Mouse (Mus musculus): ENCODE measurements around the gene Rpl3l. TPM values are rescaled to one million over a fixed set of nuclear protein-coding genes. Genes with fewer than 3 reads are reported as not detected.
A peak's percentile ranks its signal among the peaks of the same experiment; 100 is the strongest.
"Not testable (repeated sequence)": the region's sequence is repeated elsewhere in the genome, so short reads cannot be mapped to it uniquely, and the experiment has no call there.

Gene Rpl3l
- polyA plus RNA-seq, 1 experiment from 2014 or later, result not detected

DNA sequence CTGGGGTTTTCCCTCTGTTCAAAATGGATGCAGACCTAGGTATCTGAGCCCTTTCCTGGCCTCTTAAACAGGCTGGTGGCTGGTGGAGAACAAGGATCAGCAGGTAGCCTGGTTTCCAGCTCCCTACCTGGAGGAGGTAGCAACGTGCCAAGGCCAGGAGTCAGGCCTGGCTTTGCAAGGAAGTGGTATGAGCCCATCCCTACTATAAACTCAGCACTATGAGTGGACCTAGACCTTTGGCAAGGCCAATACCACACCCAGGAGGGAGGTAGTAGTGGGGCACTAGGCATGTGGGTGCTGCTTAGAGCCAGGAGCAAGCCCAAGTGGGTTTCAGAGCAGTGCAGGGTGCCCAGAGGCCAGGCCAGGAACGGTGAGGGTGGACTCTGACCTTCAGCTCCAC lies 28.1 kb upstream of the Rpl3l start:
- DNase-seq, result no peak
- H3K4me1 ChIP-seq (replicated peaks), result peaks cover 36% of the 10 kb centered on the region
- WGBS (ENCODE audit: insufficient replicate concordance), result 77% methylated on average over 2 of the region's 2 CpGs
- no peak overlapping the region for H3K4me3 ChIP-seq (replicated peaks)
- H3K27me3 ChIP-seq, result no peaks in the 10 kb centered on the region
- no peaks in the 10 kb centered on the region for H3K9me3 ChIP-seq (replicated peaks)
- no peak for ATAC-seq (ENCODE audit: low read depth)
- no peak overlapping the region; the same call in 1 of the 2 replicates for H3K27ac ChIP-seq
- no peak overlapping the region for H3K9ac ChIP-seq
- H3K36me3 ChIP-seq, result peaks cover 47% of the 10 kb centered on the region
- no peak overlapping the region for H3K4me2 ChIP-seq

GRCm38 (mm10) chr17:24701251-24701650 lies 26.4 kb upstream of the Rpl3l start:
- no peaks in the 10 kb centered on the region for H3K9me3 ChIP-seq (replicated peaks)
- H3K4me1 ChIP-seq (replicated peaks), result peaks cover 32% of the 10 kb centered on the region
- no peak overlapping the region for H3K9ac ChIP-seq
- peaks cover 57% of the 10 kb centered on the region for H3K36me3 ChIP-seq
- H3K27me3 ChIP-seq, result no peaks in the 10 kb centered on the region
- H3K27ac ChIP-seq, result no peak overlapping the region
- no peak overlapping the region for H3K4me3 ChIP-seq (replicated peaks)
- WGBS (ENCODE audit: insufficient replicate concordance), result 88% methylated on average over 9 of the region's 9 CpGs
- H3K4me2 ChIP-seq, result no peak overlapping the region
- ATAC-seq (ENCODE audit: low read depth) (no peak), DNase-seq (no peak)

- peak overlapping the region; percentile 79 for H3K4me3 ChIP-seq (replicated peaks)
- no peaks in the 10 kb centered on the region for H3K27me3 ChIP-seq
- no peaks in the 10 kb centered on the region for H3K9me3 ChIP-seq (replicated peaks)
- H3K4me1 ChIP-seq (replicated peaks), result peaks cover 32% of the 10 kb centered on the region
- H3K9ac ChIP-seq, result 0 out of 2 replicates have a peak overlapping the region, but pooled peaks have one; percentile 81
- ATAC-seq (ENCODE audit: low read depth), result no peak
- 82% methylated on average over 3 of the region's 3 CpGs for WGBS (ENCODE audit: insufficient replicate concordance)
- no peak for DNase-seq
- H3K36me3 ChIP-seq, result peaks cover 42% of the 10 kb centered on the region
- H3K27ac ChIP-seq, result no peak overlapping the region
- H3K4me2 ChIP-seq, result peak overlapping the region; percentile 88
These were observed 21.8 kb upstream of the Rpl3l start for GRCm38 (mm10) chr17:24705821-24706220.

- H3K9ac ChIP-seq, result peak within 1 kb of the TSS; percentile 81
- H3K4me1 ChIP-seq (replicated peaks), result peaks cover 32% of the 10 kb centered on the region
- H3K27ac ChIP-seq, result peak within 1 kb of the TSS; percentile 89
- no peaks in the 10 kb centered on the region for H3K9me3 ChIP-seq (replicated peaks)
- H3K4me2 ChIP-seq, result peak within 1 kb of the TSS; percentile 88
- H3K36me3 ChIP-seq, result peaks cover 28% of the 10 kb centered on the region
- H3K4me3 ChIP-seq (replicated peaks), result peak within 1 kb of the TSS; percentile 79
- 1% methylated on average over 32 of the region's 32 CpGs for WGBS (ENCODE audit: insufficient replicate concordance)
- ATAC-seq (ENCODE audit: low read depth) (peak; percentile 83), DNase-seq (peak; percentile 88)
- no peaks in the 10 kb centered on the region for H3K27me3 ChIP-seq
These were observed 20.4 kb upstream of the Rpl3l start, which contains the start of gene Tbl3 for GRCm38 (mm10) chr17:24706982-24707800. Gene Tbl3, minus strand, starts transcription at chr17:24707660.

GRCm38 (mm10) chr17:24707801-24708425 lies 19.7 kb upstream of the Rpl3l start:
- Histone ChIP-seq H3K27me3 (no peaks in the 10 kb centered on the region), H3K4me2 (peak overlapping the region; percentile 88), H3K9ac (peak overlapping the region; percentile 81), H3K4me1 (replicated peaks) (peaks cover 32% of the 10 kb centered on the region), H3K4me3 (replicated peaks) (peak overlapping the region; percentile 79), H3K9me3 (replicated peaks) (no peaks in the 10 kb centered on the region), H3K27ac (peak overlapping the region; percentile 89), H3K36me3 (peaks cover 21% of the 10 kb centered on the region)
- 2% methylated on average over 24 of the region's 24 CpGs for WGBS (ENCODE audit: insufficient replicate concordance)
- DNase-seq (no peak), ATAC-seq (ENCODE audit: low read depth) (peak; percentile 52)

GRCm38 (mm10) chr17:24708646-24709045 lies 19.0 kb upstream of the Rpl3l start:
- Histone ChIP-seq H3K4me3 (replicated peaks) (peak overlapping the region; percentile 79), H3K9ac (peak overlapping the region; percentile 81; the same call in 1 of the 2 replicates), H3K4me1 (replicated peaks) (peaks cover 32% of the 10 kb centered on the region), H3K36me3 (peaks cover 18% of the 10 kb centered on the region), H3K27ac (peak overlapping the region; percentile 89; the same call in 1 of the 2 replicates), H3K9me3 (replicated peaks) (no peaks in the 10 kb centered on the region), H3K4me2 (peak overlapping the region; percentile 88), H3K27me3 (no peaks in the 10 kb centered on the region)
- no peak for DNase-seq
- no peak for ATAC-seq (ENCODE audit: low read depth)
- WGBS (ENCODE audit: insufficient replicate concordance), result 15% methylated on average over 2 of the region's 2 CpGs

GRCm38 (mm10) chr17:24715556-24715955 lies 12.1 kb upstream of the Rpl3l start:
- Histone ChIP-seq H3K36me3 (peaks cover 37% of the 10 kb centered on the region), H3K4me3 (replicated peaks) (no peak overlapping the region), H3K27me3 (no peaks in the 10 kb centered on the region), H3K4me1 (replicated peaks) (peaks cover 19% of the 10 kb centered on the region), H3K9me3 (replicated peaks) (no peaks in the 10 kb centered on the region), H3K4me2 (no peak overlapping the region), H3K9ac (no peak overlapping the region), H3K27ac (no peak overlapping the region)
- no peak for ATAC-seq (ENCODE audit: low read depth)
- DNase-seq, result no peak
- 78% methylated on average over 6 of the region's 6 CpGs for WGBS (ENCODE audit: insufficient replicate concordance)

DNA sequence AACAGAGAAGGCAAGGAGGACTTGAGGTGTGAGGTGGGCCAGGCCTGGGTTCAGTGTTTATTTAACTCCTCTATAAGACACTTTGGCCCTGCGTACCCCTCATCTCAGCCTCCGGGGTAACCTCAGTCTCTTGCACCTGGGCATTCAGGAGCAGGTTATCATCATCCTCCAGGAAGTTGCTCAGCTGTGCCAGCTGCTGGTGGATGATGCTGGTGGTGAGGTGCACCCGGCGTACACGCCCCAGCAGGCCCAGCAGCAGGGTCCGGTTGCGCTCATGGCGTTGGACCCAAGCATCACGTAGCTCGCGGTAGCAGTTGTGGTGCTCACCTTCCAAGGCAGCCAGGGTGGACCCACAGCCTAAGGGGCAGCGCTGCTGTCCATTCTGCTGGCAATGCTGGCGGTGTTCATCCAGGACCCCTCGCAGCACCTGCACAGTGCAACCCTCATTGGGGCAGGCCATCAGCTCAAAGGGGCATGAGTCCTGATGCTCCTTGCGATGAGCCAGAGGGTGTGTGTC lies 11.4 kb upstream of the Rpl3l start:
- H3K4me3 ChIP-seq (replicated peaks), result no peak overlapping the region
- no peaks in the 10 kb centered on the region for H3K27me3 ChIP-seq
- H3K9me3 ChIP-seq (replicated peaks), result no peaks in the 10 kb centered on the region
- H3K4me2 ChIP-seq, result no peak overlapping the region
- peaks cover 24% of the 10 kb centered on the region for H3K4me1 ChIP-seq (replicated peaks)
- 88% methylated on average over 15 of the region's 15 CpGs for WGBS (ENCODE audit: insufficient replicate concordance)
- no peak for ATAC-seq (ENCODE audit: low read depth)
- no peak overlapping the region for H3K27ac ChIP-seq
- H3K36me3 ChIP-seq, result peaks cover 42% of the 10 kb centered on the region
- no peak overlapping the region for H3K9ac ChIP-seq
- DNase-seq, result no peak

GRCm38 (mm10) chr17:24717943-24718342 lies 9.7 kb upstream of the Rpl3l start, which contains the start of the genes Rnf151 and Rps2:
Gene Rnf151, minus strand, starts transcription at chr17:24718063.
Gene Rps2, plus strand, starts transcription at chr17:24718116.
- H3K27ac ChIP-seq, result peak within 1 kb of the TSS; percentile 83
- 74% methylated on average over 4 of the region's 4 CpGs for WGBS (ENCODE audit: insufficient replicate concordance)

GRCm38 (mm10) chr17:24718938-24719337 lies 8.7 kb upstream of the Rpl3l start:
- WGBS (ENCODE audit: insufficient replicate concordance), result 34% methylated on average over 5 of the region's 5 CpGs
- Histone ChIP-seq H3K4me2 (peak overlapping the region; percentile 87), H3K27ac (peak overlapping the region; percentile 83; the same call in 1 of the 2 replicates), H3K9ac (peak overlapping the region; percentile 87), H3K4me1 (replicated peaks) (peaks cover 49% of the 10 kb centered on the region), H3K36me3 (peaks cover 57% of the 10 kb centered on the region), H3K4me3 (replicated peaks) (peak overlapping the region; percentile 82)
- not testable (repeated sequence) for H3K9me3 ChIP-seq (replicated peaks); DNase-seq; H3K27me3 ChIP-seq; ATAC-seq (ENCODE audit: low read depth)

More at GRCm38 (mm10) chr17:24717943-24718342, 9.7 kb upstream of the Rpl3l start, which contains the start of the genes Rnf151 and Rps2:
- ATAC-seq (ENCODE audit: low read depth) (no peak), DNase-seq (no peak)
- Histone ChIP-seq H3K36me3 (peaks cover 57% of the 10 kb centered on the region), H3K4me1 (replicated peaks) (peaks cover 41% of the 10 kb centered on the region), H3K9me3 (replicated peaks) (no peaks in the 10 kb centered on the region), H3K4me2 (peak within 1 kb of the TSS; percentile 87), H3K27me3 (no peaks in the 10 kb centered on the region), H3K9ac (peak within 1 kb of the TSS; percentile 87), H3K4me3 (replicated peaks) (peak within 1 kb of the TSS; percentile 82)
